Mouse (Mus musculus) megakaryocyte, embryonic 14.5 days (primary cell): ENCODE measurements around the gene Zfp280d.

ENCODE experiments used
- FLI1 ChIP-seq: IDR thresholded peaks from 2 replicates; pipeline ENCODE4 v1.6.1; 2012; ENCODE audit warnings: low read length, inconsistent platforms, mixed read lengths
- GATA1 ChIP-seq: IDR thresholded peaks from 3 replicates; pipeline ENCODE4 v1.6.1; 2012; ENCODE audit warnings: mixed read lengths, low read length, inconsistent platforms, borderline replicate concordance

DNA sequence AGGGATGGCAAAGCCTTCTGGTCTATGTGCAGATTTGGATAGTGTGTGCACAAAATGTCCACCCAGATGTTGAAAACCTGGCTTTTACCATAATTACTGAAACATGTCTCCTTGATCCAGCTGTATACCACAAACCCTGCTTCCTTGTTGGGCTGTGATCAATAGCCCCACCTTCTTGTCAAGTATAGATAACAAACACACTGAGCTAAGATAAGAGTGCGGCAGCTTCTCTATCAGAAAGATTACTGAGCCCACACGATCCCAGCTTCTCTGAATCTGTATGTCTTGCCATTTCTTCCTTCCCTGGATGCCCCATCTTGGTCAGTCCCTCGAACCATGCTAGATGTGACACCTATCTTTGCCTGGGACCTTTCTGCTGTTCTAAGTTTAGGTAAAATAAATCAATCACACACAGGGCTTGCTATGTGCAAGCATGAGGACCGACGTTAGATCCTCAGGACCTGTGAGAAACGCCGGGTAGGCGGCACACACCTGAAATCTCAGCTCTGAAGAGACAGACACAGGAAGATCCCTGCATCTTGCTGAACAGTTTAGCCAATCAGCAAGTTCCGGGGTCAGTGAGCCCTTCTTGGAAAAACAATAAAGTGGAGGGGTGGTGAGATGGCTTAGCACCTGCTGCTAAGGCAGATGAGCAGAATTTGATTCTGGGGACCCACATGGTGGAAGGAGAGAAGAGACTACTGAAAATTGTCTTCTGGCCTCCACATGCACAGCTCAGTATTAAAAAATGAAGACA lies 131.4 kb downstream of the Zfp280d start:
- TF ChIP-seq GATA1 (no peak), FLI1 (no peak)
